Mouse (Mus musculus) frontal cortex, postnatal 10 days (tissue): ENCODE results near the gene Zbtb32.

Source experiments
- DNase-seq, 2 experiments: peaks; one replicate each; pipeline ENCODE4 v3.0.0; 2022; ENCODE audit warnings: low spot score in 2 of 2, mixed read lengths in 1 of 2

Gene Zbtb32

GRCm38 (mm10) chr7:30598786-30599185 is at the start of gene Zbtb32:
TSS of gene Zbtb32 (minus strand) at chr7:30598909.
- no peak for DNase-seq

- DNase-seq, result no peak
Observed at GRCm38 (mm10) chr7:30639083-30639482, 40.4 kb upstream of the Zbtb32 start.

GRCm38 (mm10) chr7:30636395-30636794 is 37.7 kb upstream of the Zbtb32 start:
- DNase-seq, result no peak

- no peak for DNase-seq
Observed at GRCm38 (mm10) chr7:30635752-30636151, 37.0 kb upstream of the Zbtb32 start, which contains the start of gene Etv2. TSS of gene Etv2 (minus strand) at chr7:30635852.

GRCm38 (mm10) chr7:30634621-30635020 is 35.9 kb upstream of the Zbtb32 start:
- DNase-seq, result peak in 1 of 2 experiments; percentile 25

- no peak for DNase-seq
Observed at GRCm38 (mm10) chr7:30633762-30634412, 35.2 kb upstream of the Zbtb32 start.

GRCm38 (mm10) chr7:30629013-30629412 is 30.3 kb upstream of the Zbtb32 start:
- no peak for DNase-seq

- no peak for DNase-seq
Observed at GRCm38 (mm10) chr7:30626647-30627046, 27.9 kb upstream of the Zbtb32 start.

- peak; percentile 76 to 84 for DNase-seq
Observed at GRCm38 (mm10) chr7:30625530-30626384, 27.0 kb upstream of the Zbtb32 start, which contains the start of gene Cox6b1. TSS of gene Cox6b1 (minus strand) at chr7:30626151.

GRCm38 (mm10) chr7:30619202-30619601 is 20.5 kb upstream of the Zbtb32 start:
- no peak for DNase-seq

- DNase-seq, result no peak
Observed at GRCm38 (mm10) chr7:30618658-30619057, 19.9 kb upstream of the Zbtb32 start.

GRCm38 (mm10) chr7:30615049-30615760 is 16.5 kb upstream of the Zbtb32 start:
- no peak for DNase-seq

- DNase-seq, result no peak
Observed at GRCm38 (mm10) chr7:30614454-30614853, 15.7 kb upstream of the Zbtb32 start.

GRCm38 (mm10) chr7:30613529-30614112 is 14.9 kb upstream of the Zbtb32 start:
- DNase-seq, result peak in 1 of 2 experiments; percentile 29

- no peak for DNase-seq
Observed at GRCm38 (mm10) chr7:30612654-30613402, 14.1 kb upstream of the Zbtb32 start, which contains the start of gene Upk1a. TSS of gene Upk1a (minus strand) at chr7:30612847.

GRCm38 (mm10) chr7:30610043-30610442 is 11.3 kb upstream of the Zbtb32 start:
- no peak for DNase-seq

GRCm38 (mm10) chr7:30608476-30608875 is 9.8 kb upstream of the Zbtb32 start:
- DNase-seq, result no peak

- no peak for DNase-seq
Observed at GRCm38 (mm10) chr7:30607706-30608309, 9.1 kb upstream of the Zbtb32 start.

GRCm38 (mm10) chr7:30604944-30605343 is 6.2 kb upstream of the Zbtb32 start:
- DNase-seq, result no peak

- no peak for DNase-seq
Observed at GRCm38 (mm10) chr7:30604424-30604823, 5.7 kb upstream of the Zbtb32 start.

GRCm38 (mm10) chr7:30602583-30602982 is 3.9 kb upstream of the Zbtb32 start:
- DNase-seq, result no peak
